Mouse (Mus musculus) embryonic stem cell, embryonic (primary cell): ENCODE data around the gene B3gnt3.

ENCODE experiments used
- CTCF ChIA-PET, 4 experiments: fragments of 300-600 bp in 2 of 4; fragments of 350-600 bp in 2 of 4; sonication (Branson Sonifier 250); formaldehyde crosslinking; loops; one replicate each; lab custom pipeline; 2022; ENCODE audit warnings: inconsistent platforms in 2 of 4; lab: Charles Lee
- POLR2A ChIA-PET, 4 experiments: fragments of 300-600 bp in 2 of 4; fragments of 350-600 bp in 2 of 4; sonication (Branson Sonifier 250); formaldehyde crosslinking; loops; one replicate each; lab custom pipeline; 2022; ENCODE audit warnings: antibody characterized with exemption in 4 of 4, inconsistent platforms in 1 of 4; lab: Charles Lee

The B3gnt3 gene

GRCm38 (mm10) chr8:71719928-71720457 is 18.4 kb upstream of the B3gnt3 start:
- POLR2A ChIA-PET = interaction anchor here in 2 of 4 experiments (0.7 to 0.9 kb wide), 2 partner anchors 30 to 49 kb away, joined by 3 to 4 read pairs; partner anchors contain the start of gene Unc13a (in 1 of the 2)
- CTCF ChIA-PET = interaction anchor here in 1 of 4 experiments (1.7 kb wide), 1 partner anchor 11 kb away, joined by 4 read pairs; no protein-coding TSS in a partner anchor

DNA sequence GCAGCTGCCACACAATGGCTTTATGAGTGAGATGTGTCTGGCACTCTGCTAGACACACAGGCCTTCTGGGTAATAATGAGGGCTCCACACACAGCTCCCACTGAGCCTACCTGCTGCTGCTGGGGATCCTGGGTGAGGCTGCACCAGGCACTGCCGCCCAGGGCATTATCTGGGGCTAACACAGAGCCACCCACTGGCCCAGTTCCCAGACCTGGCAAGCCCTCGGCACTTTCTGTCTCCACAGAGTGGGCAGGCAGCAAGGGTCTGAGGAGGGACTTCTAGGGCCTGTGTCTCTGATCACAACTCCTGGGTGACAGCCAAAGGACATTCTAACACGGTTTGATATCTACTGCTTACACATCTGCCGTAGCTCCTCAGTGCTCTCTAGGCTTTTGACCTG is 17.6 kb upstream of the B3gnt3 start:
- ChIA-PET CTCF (no interaction called here), POLR2A (no interaction called here)

- POLR2A ChIA-PET = interaction anchor here in 1 of 4 experiments (0.6 kb wide), 1 partner anchor 1208 kb away, joined by 4 read pairs; no protein-coding TSS in a partner anchor
- CTCF ChIA-PET = interaction anchor here in 1 of 4 experiments (1.1 kb wide), 1 partner anchor 9 kb away, joined by 3 read pairs; no protein-coding TSS in a partner anchor
These were observed 16.7 kb upstream of the B3gnt3 start for GRCm38 (mm10) chr8:71718252-71718651.

DNA sequence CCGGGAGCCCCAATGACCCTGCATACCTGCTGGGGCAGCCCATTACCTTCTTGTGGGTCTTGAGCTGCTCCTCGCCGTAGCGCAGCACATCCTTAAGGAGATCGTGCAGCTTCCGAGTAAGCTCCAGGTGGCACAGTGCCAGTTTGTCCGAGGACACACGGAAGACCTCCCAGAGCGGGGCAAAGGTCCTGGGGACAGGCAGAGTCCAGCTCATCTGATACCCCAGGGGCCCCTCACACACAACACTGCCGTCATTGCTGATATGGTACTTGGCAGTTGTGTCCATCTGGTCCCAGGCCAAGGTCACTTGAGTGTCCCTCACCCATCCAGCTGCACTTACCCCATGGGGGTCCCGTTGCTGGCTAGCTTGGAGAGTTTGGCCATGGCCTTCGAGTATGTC is 15.5 kb upstream of the B3gnt3 start:
- ChIA-PET CTCF (interaction anchor here (0.6 to 1.4 kb wide), 11 partner anchors 8 to 388 kb away, joined by 3 to 8 read pairs (median 3); partner anchors contain the start of genes B3gnt3 (in 1 of the 4) and Fcho1 (in 1 of the 4)), POLR2A (interaction anchor here in 3 of 4 experiments (0.7 to 2.0 kb wide), 17 partner anchors 8 to 617 kb away, joined by 3 to 16 read pairs (median 4); partner anchors contain the start of genes Fcho1 (in 3 of the 3), Slc27a1 (in 1 of the 3), Tmem221 (in 1 of the 3) and Unc13a (in 1 of the 3))

- CTCF ChIA-PET = interaction anchor here in 3 of 4 experiments (0.6 to 1.4 kb wide), 11 partner anchors 9 to 388 kb away, joined by 3 to 8 read pairs (median 4); partner anchors contain the start of genes B3gnt3 (in 1 of the 3), Fcho1 (in 1 of the 3) and Mrpl34 (in 1 of the 3)
- POLR2A ChIA-PET = interaction anchor here in 3 of 4 experiments (0.7 to 2.0 kb wide), 19 partner anchors 8 to 618 kb away, joined by 3 to 16 read pairs (median 3); partner anchors contain the start of genes Fcho1 (in 3 of the 3), Slc27a1 (in 1 of the 3), Tmem221 (in 1 of the 3) and Unc13a (in 1 of the 3)
These were observed 15.0 kb upstream of the B3gnt3 start for GRCm38 (mm10) chr8:71716561-71717053.

GRCm38 (mm10) chr8:71715531-71715930 is 13.9 kb upstream of the B3gnt3 start:
- CTCF ChIA-PET = interaction anchor here in 1 of 4 experiments (0.8 kb wide), 1 partner anchor 13 kb away, joined by 5 read pairs; no protein-coding TSS in a partner anchor
- POLR2A ChIA-PET = interaction anchor here in 3 of 4 experiments (0.7 to 2.1 kb wide), 7 partner anchors 10 to 157 kb away, joined by 3 to 8 read pairs (median 3); partner anchors contain the start of genes Fcho1 (in 3 of the 3), B3gnt3 (in 1 of the 3) and Tmem221 (in 1 of the 3)

DNA sequence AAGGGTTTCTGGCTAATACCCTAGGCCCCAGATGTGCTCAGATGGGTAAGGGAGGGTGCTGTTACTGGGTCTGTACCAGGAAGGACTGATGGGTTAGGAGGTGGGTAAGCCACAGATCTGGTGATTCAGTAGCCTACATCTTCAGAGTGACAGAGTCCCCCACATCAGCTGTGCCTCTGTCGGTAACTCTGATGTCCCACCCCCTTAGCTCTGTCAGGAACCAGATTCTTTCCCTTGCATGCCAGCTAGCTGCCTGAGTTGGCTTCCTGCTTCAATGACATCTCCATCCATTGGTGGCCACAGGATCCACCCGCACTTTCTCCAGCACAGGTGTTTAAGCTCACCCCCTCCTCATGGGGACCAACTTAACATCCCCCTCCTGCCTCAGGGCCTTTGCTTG is 10.0 kb upstream of the B3gnt3 start:
- CTCF ChIA-PET = interaction anchor here in 3 of 4 experiments (0.6 to 4.6 kb wide), 4 partner anchors 20 to 149 kb away, joined by 3 to 20 read pairs (median 6); no protein-coding TSS in a partner anchor
- POLR2A ChIA-PET = interaction anchor here in 2 of 4 experiments (1.1 to 1.5 kb wide), 2 partner anchors 14 kb away, joined by 4 to 5 read pairs; partner anchors contain the start of gene Fcho1 (in 2 of the 2)

- ChIA-PET POLR2A (interaction anchor here in 3 of 4 experiments (0.6 to 3.1 kb wide), 16 partner anchors 12 to 804 kb away, joined by 3 to 16 read pairs (median 5); partner anchors contain the start of genes Fcho1 (in 3 of the 3) and Map1s (in 1 of the 3)), CTCF (interaction anchor here (0.5 to 4.6 kb wide), 43 partner anchors 8 to 1274 kb away, joined by 3 to 28 read pairs (median 4); partner anchors contain the start of genes Fcho1 (in 2 of the 4), Jak3 (in 2 of the 4), Ap1m1 (in 1 of the 4) and B3gnt3 (in 1 of the 4))
These were observed 8.3 kb upstream of the B3gnt3 start for GRCm38 (mm10) chr8:71709800-71710446.

- ChIA-PET CTCF (interaction anchor here (0.5 to 4.6 kb wide), 50 partner anchors 9 to 1805 kb away, joined by 3 to 28 read pairs (median 4); partner anchors contain the start of genes Jak3 (in 3 of the 4), Fcho1 (in 2 of the 4), Ap1m1 (in 1 of the 4) and Insl3 (in 1 of the 4)), POLR2A (interaction anchor here in 3 of 4 experiments (0.6 to 3.1 kb wide), 17 partner anchors 12 to 804 kb away, joined by 3 to 16 read pairs (median 5); partner anchors contain the start of genes Fcho1 (in 3 of the 3) and Map1s (in 1 of the 3))
These were observed 7.7 kb upstream of the B3gnt3 start for GRCm38 (mm10) chr8:71709134-71709799.

GRCm38 (mm10) chr8:71707874-71708273 is 6.3 kb upstream of the B3gnt3 start:
- ChIA-PET POLR2A (interaction anchor here in 3 of 4 experiments (0.5 to 3.1 kb wide), 14 partner anchors 9 to 802 kb away, joined by 3 to 16 read pairs (median 4); partner anchors contain the start of genes Map1s (in 1 of the 3) and Unc13a (in 1 of the 3)), CTCF (interaction anchor here (0.5 to 4.6 kb wide), 36 partner anchors 9 to 550 kb away, joined by 3 to 28 read pairs (median 4); partner anchors contain the start of genes Fcho1 (in 3 of the 4), Jak3 (in 2 of the 4), Insl3 (in 1 of the 4) and Tmem221 (in 1 of the 4))

- ChIA-PET POLR2A (interaction anchor here in 2 of 4 experiments (1.4 to 2.4 kb wide), 4 partner anchors 11 to 17 kb away, joined by 3 to 10 read pairs (median 6); no protein-coding TSS in a partner anchor), CTCF (interaction anchor here in 2 of 4 experiments (0.6 to 1.4 kb wide), 3 partner anchors 18 to 686 kb away, joined by 4 to 5 read pairs (median 4); partner anchors contain the start of gene Fcho1 (in 1 of the 2))
These were observed 1.8 kb upstream of the B3gnt3 start for GRCm38 (mm10) chr8:71703400-71703799.

DNA sequence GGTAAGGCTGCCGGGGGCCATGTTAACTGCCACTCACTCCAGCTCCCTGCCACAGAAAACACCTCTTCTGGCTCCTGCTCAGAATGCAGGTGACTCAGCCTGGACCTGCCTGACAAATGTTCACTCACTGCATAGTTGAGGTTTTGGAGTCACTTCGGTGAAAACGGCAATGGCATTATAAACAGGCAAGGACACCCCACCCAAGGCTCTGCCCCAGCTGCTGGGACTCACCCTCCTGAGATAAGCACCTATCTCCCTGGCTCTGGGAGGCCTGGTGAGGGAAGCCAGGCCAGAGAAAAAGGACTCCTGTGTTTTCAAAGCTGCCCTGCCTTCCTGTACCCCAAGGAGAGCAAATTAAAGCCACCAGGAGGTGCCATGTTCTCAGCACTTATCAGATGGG is 1.3 kb upstream of the B3gnt3 start:
- ChIA-PET CTCF (interaction anchor here in 2 of 4 experiments (0.6 to 2.6 kb wide), 9 partner anchors 17 to 686 kb away, joined by 3 to 16 read pairs (median 4); partner anchors contain the start of gene Fcho1 (in 2 of the 2)), POLR2A (interaction anchor here in 2 of 4 experiments (1.2 to 2.4 kb wide), 9 partner anchors 10 to 268 kb away, joined by 3 to 10 read pairs (median 4); no protein-coding TSS in a partner anchor)

DNA sequence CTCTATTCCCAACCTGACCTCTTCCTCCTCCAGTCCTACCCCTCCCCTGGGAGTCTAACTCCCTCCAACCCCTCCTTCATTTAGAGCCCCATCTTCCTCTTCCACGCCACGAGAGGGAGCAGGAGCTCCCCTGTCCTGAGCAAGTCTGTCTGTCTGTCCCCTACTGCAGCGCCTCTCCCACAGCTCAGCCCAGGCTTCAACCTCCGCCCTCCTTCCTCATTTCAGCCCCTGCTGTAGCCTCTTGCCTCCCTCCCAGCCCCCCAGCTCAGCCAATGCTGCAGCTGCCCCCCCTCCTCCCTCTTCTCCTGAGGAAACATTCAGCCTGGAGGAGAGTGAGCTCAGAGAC is 471 bp upstream of the B3gnt3 start:
- CTCF ChIA-PET = interaction anchor here in 3 of 4 experiments (0.6 to 2.6 kb wide), 18 partner anchors 15 to 513 kb away, joined by 3 to 16 read pairs (median 4); partner anchors contain the start of genes Fcho1 (in 2 of the 3) and Unc13a (in 1 of the 3)
- POLR2A ChIA-PET = interaction anchor here in 3 of 4 experiments (0.7 to 2.4 kb wide), 14 partner anchors 10 to 1927 kb away, joined by 3 to 10 read pairs (median 4); partner anchors contain the start of gene Gm20422 (in 1 of the 3)

- CTCF ChIA-PET = interaction anchor here (0.5 to 2.6 kb wide), 11 partner anchors 8 to 296 kb away, joined by 3 to 16 read pairs (median 4); partner anchors contain the start of gene Fcho1 (in 1 of the 4)
- POLR2A ChIA-PET = interaction anchor here in 3 of 4 experiments (0.6 to 1.7 kb wide), 13 partner anchors 12 to 281 kb away, joined by 3 to 7 read pairs (median 3); partner anchors contain the start of genes Insl3 (in 2 of the 3), Fcho1 (in 1 of the 3) and Jak3 (in 1 of the 3)
These were observed 908 bp downstream of the B3gnt3 start for GRCm38 (mm10) chr8:71700493-71701269.

DNA sequence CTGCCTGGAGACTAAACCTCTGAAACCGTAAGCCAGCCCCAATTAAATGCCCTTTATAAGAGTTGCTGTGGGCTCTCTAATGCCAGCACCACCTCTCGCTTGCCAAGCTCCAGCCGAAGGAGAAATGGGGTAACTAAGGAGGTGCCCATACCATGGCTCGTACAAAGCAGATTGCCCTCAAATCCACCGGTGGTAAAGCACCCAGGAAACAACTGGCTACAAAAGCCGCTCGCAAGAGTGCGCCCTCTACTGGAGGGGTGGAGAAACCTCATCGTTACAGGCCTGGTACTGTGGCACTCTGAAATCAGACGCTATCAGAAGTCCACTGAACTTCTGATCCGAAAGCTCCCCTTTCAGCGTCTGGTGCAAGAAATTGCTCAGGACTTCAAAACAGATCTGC is 6.1 kb downstream of the B3gnt3 start:
- ChIA-PET CTCF (interaction anchor here in 3 of 4 experiments (0.6 to 3.1 kb wide), 6 partner anchors 9 to 237 kb away, joined by 3 to 9 read pairs (median 3); no protein-coding TSS in a partner anchor), POLR2A (interaction anchor here in 1 of 4 experiments (0.6 to 0.7 kb wide), 2 partner anchors 10 to 58 kb away, joined by 3 to 8 read pairs; no protein-coding TSS in a partner anchor)
